Mouse (Mus musculus): ENCODE results near the gene Yae1d1. TPM values are rescaled to one million over a fixed set of nuclear protein-coding genes. Genes with fewer than 3 reads are reported as not detected.

The Yae1d1 gene
- polyA plus RNA-seq (2012; rRNA removed; ENCODE audit: low replicate concordance) = 3.0 and 9.2 TPM in 2 replicates

GRCm38 (mm10) chr13:17992697-17993514 is at the start of gene Yae1d1:
Yae1d1 (minus strand) TSS chr13:17993349.

GRCm38 (mm10) chr13:17944078-17944917 is 48.9 kb downstream of the Yae1d1 start, which contains the start of gene Rala:
Rala (minus strand) TSS chr13:17944239.

Other genes starting within 250 kb of the Yae1d1 start
- gene Cdk13, start 188.3 kb downstream of the Yae1d1 start, polyA plus RNA-seq (2012; rRNA removed; ENCODE audit: low replicate concordance) = 30.7 and 99.7 TPM in 2 replicates
- 11.6 and 17.1 TPM in 2 replicates for gene Rala, start 49.1 kb downstream of the Yae1d1 start, polyA plus RNA-seq (2012; rRNA removed; ENCODE audit: low replicate concordance)

Data from mammary gland, adult 2 months (tissue).